Mouse (Mus musculus) midbrain, embryonic 13.5 days (tissue): Measurements from ENCODE around the gene Sit1. TPM values are rescaled to one million over a fixed set of nuclear protein-coding genes. Genes with fewer than 3 reads are reported as not detected.

Experiments
- ATAC-seq: fragments of 200-750 bp; cut with Nextera tagmentation; 2 replicates; pipeline ENCODE4 v1.8.0; 2017; ENCODE audit warnings: mild to moderate bottlenecking, moderate TSS enrichment, moderate library complexity
- H3K27ac ChIP-seq: fragments of 300-500 bp; sonication (generic); 2 replicates; pipeline ENCODE4 v1.5.1; 2015; ENCODE audit warnings: inconsistent platforms, mild to moderate bottlenecking, moderate library complexity
- H3K27me3 ChIP-seq: fragments of 300-500 bp; sonication (generic); 2 replicates; pipeline ENCODE4 v1.6.1; 2015; ENCODE audit warnings: mild to moderate bottlenecking, inconsistent platforms
- H3K36me3 ChIP-seq: fragments of 300-500 bp; sonication (generic); 2 replicates; pipeline ENCODE4 v1.6.1; 2015; ENCODE audit warnings: mild to moderate bottlenecking, inconsistent platforms
- H3K4me1 ChIP-seq: fragments of 300-500 bp; sonication (generic); replicated peaks from 2 replicates; pipeline ENCODE4 v1.6.1; 2015; ENCODE audit warnings: inconsistent platforms
- H3K4me2 ChIP-seq: fragments of 300-500 bp; sonication (generic); replicated peaks from 2 replicates; pipeline ENCODE4 v1.6.1; 2015; ENCODE audit warnings: moderate library complexity, mild to moderate bottlenecking, inconsistent platforms
- H3K4me3 ChIP-seq: fragments of 300-500 bp; sonication (generic); replicated peaks from 2 replicates; pipeline ENCODE4 v1.5.1; 2015; ENCODE audit warnings: mild to moderate bottlenecking, inconsistent platforms
- H3K9ac ChIP-seq: fragments of 300-500 bp; sonication (generic); replicated peaks from 2 replicates; pipeline ENCODE4 v1.6.1; 2015; ENCODE audit warnings: mild to moderate bottlenecking, inconsistent platforms
- H3K9me3 ChIP-seq: fragments of 300-500 bp; sonication (generic); 2 replicates; pipeline ENCODE4 v1.6.1; 2016; ENCODE audit warnings: mild to moderate bottlenecking, inconsistent platforms
- WGBS: fragments of 180-500 bp; shearing (Covaris S2); methylation state at CpG from one replicate; pipeline ENCODE4 v1.1.7; 2015; 5-methylcytosine and 5-hydroxymethylcytosine counted together
- polyA plus RNA-seq: library from polyadenylated mRNA; unstranded; fragments of >200 nt; fragmentation: Nextera tagmentation; extraction: Ambion mirVana; gene quantifications from 2 replicates; pipeline ENCODE4 v1.2.1, GENCODE M21; 2015

Sit1 gene
- polyA plus RNA-seq, 1 experiment from 2014 or later, result not detected

DNA sequence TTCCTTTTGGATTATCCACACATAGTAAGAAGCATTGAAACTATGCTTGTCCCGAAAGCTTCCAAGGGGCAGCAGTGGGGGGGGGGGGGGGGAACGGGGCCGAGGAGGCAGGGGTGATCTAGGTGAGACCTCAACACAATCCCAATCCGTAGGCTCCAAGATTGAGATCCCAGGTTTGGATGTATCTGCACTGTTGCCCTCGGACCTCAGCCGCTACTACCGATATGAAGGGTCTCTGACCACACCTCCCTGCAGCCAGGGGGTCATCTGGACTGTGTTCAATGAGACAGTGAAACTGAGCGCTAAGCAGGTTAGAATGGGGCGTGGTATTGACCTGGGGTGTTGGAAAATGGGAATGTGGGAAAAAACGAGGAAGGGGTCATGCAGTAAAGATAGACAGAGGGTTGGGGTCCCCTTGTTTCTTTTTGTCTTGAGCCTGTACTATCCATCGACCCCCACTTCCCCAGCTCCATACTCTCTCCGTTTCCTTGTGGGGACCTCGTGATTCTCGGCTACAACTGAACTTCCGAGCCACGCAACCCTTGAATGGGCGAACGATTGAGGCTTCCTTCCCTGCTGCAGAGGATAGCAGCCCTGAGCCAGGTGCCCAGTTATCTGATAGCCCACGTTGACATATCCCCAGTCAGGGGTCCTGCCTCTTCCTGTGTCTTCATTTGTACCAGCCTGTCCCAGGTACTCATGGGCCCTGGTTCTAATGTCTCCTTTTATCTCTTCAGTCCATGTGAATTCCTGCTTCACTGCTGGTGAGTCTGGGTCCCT, 28.3 kb upstream of the Sit1 start:
- no peak overlapping the region for H3K4me2 ChIP-seq
- 82% methylated on average over 19 of the region's 19 CpGs for WGBS
- ATAC-seq, result no peak
- peaks cover 16% of the 10 kb centered on the region for H3K4me1 ChIP-seq
- no peaks in the 10 kb centered on the region for H3K9me3 ChIP-seq
- no peak overlapping the region for H3K9ac ChIP-seq
- no peak overlapping the region for H3K27ac ChIP-seq
- peaks cover 26% of the 10 kb centered on the region for H3K27me3 ChIP-seq
- H3K36me3 ChIP-seq, result no peaks in the 10 kb centered on the region
- H3K4me3 ChIP-seq, result no peak overlapping the region

GRCm38 (mm10) chr4:43509109-43509508, 25.6 kb upstream of the Sit1 start:
- peak overlapping the region; percentile 52 for H3K4me2 ChIP-seq
- no peak overlapping the region; the same call in 1 of the 2 replicates for H3K4me3 ChIP-seq
- H3K4me1 ChIP-seq, result peaks cover 16% of the 10 kb centered on the region
- no peak overlapping the region for H3K27ac ChIP-seq
- peaks cover 30% of the 10 kb centered on the region for H3K27me3 ChIP-seq
- 30% methylated on average over 9 of the region's 9 CpGs for WGBS
- H3K36me3 ChIP-seq, result no peaks in the 10 kb centered on the region
- no peak overlapping the region for H3K9ac ChIP-seq
- no peaks in the 10 kb centered on the region for H3K9me3 ChIP-seq
- no peak for ATAC-seq

- Histone ChIP-seq H3K4me2 (peak overlapping the region; percentile 52), H3K27me3 (peaks cover 30% of the 10 kb centered on the region), H3K9me3 (no peaks in the 10 kb centered on the region), H3K4me1 (peaks cover 16% of the 10 kb centered on the region), H3K4me3 (peak overlapping the region; percentile 29), H3K9ac (no peak overlapping the region), H3K36me3 (no peaks in the 10 kb centered on the region), H3K27ac (no peak overlapping the region)
- ATAC-seq, result peak; percentile 58
- 7% methylated on average over 13 of the region's 13 CpGs for WGBS
Measured at GRCm38 (mm10) chr4:43508666-43508997, 25.1 kb upstream of the Sit1 start.

- no peak overlapping the region for H3K27ac ChIP-seq
- 14% methylated on average over 22 of the region's 22 CpGs for WGBS
- H3K27me3 ChIP-seq, result peaks cover 30% of the 10 kb centered on the region
- peak; percentile 60; the same call in 1 of the 2 replicates for ATAC-seq
- H3K9me3 ChIP-seq, result no peaks in the 10 kb centered on the region
- peak overlapping the region; percentile 52 for H3K4me2 ChIP-seq
- no peaks in the 10 kb centered on the region for H3K36me3 ChIP-seq
- no peak overlapping the region for H3K9ac ChIP-seq
- H3K4me3 ChIP-seq, result peak overlapping the region; percentile 29
- H3K4me1 ChIP-seq, result peaks cover 16% of the 10 kb centered on the region
Measured at GRCm38 (mm10) chr4:43507938-43508665, 24.6 kb upstream of the Sit1 start.

DNA sequence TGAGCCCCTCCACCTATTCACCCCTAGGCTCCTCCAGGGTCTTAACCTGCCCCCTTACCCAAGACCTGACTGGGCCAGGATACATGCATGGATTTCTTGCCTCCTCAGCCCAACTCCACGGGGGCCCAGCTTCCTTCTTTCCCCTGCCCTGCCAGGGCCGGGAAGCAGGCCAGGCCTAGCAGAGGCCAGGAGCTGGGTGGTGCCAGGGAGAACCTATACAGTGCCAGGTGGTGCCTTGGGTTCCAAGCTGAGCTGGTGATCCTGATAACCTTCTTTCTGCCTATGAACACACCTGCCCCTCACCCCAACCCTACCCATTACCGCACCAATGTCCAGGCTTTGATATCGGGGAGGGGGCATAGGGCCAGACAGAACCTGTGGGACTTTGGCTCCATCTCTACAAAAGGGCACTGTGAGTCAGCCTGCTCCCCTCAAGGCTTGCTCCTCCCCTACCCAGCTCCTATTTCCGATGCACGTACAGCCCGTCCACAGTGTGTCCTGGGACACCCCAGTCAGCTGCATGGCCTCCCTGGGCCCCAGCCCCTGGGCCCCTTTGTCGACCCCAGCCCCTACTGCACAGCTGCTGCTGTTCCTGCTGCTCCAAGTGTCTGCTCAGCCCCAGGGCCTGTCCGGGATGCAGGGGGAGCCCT, 23.1 kb upstream of the Sit1 start, which contains the start of gene Car9:
Car9 (plus strand) TSS at position 431 of the 650 bp plus-strand sequence.
- H3K36me3 ChIP-seq, result no peaks in the 10 kb centered on the region
- peaks cover 30% of the 10 kb centered on the region for H3K27me3 ChIP-seq
- H3K4me1 ChIP-seq, result peaks cover 16% of the 10 kb centered on the region
- peak; percentile 37; the same call in 1 of the 2 replicates for ATAC-seq
- WGBS, result 56% methylated on average over 9 of the region's 9 CpGs
- H3K27ac ChIP-seq, result no peak within 1 kb of the TSS
- no peaks in the 10 kb centered on the region for H3K9me3 ChIP-seq
- peak within 1 kb of the TSS; percentile 52; the same call in 1 of the 2 replicates for H3K4me2 ChIP-seq
- no peak within 1 kb of the TSS for H3K9ac ChIP-seq
- no peak within 1 kb of the TSS for H3K4me3 ChIP-seq

GRCm38 (mm10) chr4:43506074-43506473, 22.5 kb upstream of the Sit1 start:
- Histone ChIP-seq H3K27ac (no peak overlapping the region), H3K4me1 (peaks cover 16% of the 10 kb centered on the region), H3K4me3 (no peak overlapping the region), H3K36me3 (no peaks in the 10 kb centered on the region), H3K4me2 (no peak overlapping the region), H3K9me3 (no peaks in the 10 kb centered on the region), H3K27me3 (peaks cover 35% of the 10 kb centered on the region), H3K9ac (no peak overlapping the region)
- WGBS, result 67% methylated on average over 8 of the region's 8 CpGs
- no peak for ATAC-seq

DNA sequence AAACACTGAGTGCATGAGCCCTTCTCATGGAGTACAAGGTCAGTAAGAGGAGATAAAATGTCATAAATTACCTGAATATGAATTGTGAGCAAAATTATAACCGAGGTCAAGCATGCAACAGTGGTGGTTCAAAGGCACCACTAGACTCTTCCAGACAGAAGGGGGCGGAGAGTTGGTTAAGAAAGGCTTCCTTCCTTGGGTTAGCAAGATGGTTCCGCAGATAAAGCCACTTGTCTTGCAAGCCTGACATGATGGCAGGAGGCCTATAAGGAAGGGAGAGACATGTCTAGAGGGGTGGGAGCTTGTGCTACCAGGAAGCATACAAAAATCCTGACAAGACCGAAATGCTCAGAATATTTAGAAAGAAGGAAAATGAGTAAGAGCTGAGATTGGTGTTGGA, 20.7 kb upstream of the Sit1 start:
- peaks cover 33% of the 10 kb centered on the region for H3K27me3 ChIP-seq

GRCm38 (mm10) chr4:43503506-43503905, 20.0 kb upstream of the Sit1 start:
- Histone ChIP-seq H3K4me1 (peaks cover 20% of the 10 kb centered on the region), H3K27me3 (peaks cover 25% of the 10 kb centered on the region), H3K27ac (no peak overlapping the region), H3K9ac (no peak overlapping the region), H3K4me2 (no peak overlapping the region), H3K36me3 (no peaks in the 10 kb centered on the region), H3K9me3 (no peaks in the 10 kb centered on the region), H3K4me3 (no peak overlapping the region)
- no peak for ATAC-seq
- 84% methylated on average over 6 of the region's 6 CpGs for WGBS

More for the DNA sequence above, 20.7 kb upstream of the Sit1 start:
- Histone ChIP-seq H3K27ac (no peak overlapping the region), H3K4me2 (no peak overlapping the region), H3K9ac (no peak overlapping the region), H3K4me1 (peaks cover 20% of the 10 kb centered on the region), H3K36me3 (no peaks in the 10 kb centered on the region), H3K9me3 (no peaks in the 10 kb centered on the region), H3K4me3 (no peak overlapping the region)
- WGBS, result 79% methylated on average over 4 of the region's 4 CpGs
- ATAC-seq, result no peak

- 75% methylated on average over 2 of the region's 2 CpGs for WGBS
- H3K9ac ChIP-seq, result no peak overlapping the region
- peaks cover 20% of the 10 kb centered on the region for H3K4me1 ChIP-seq
- ATAC-seq, result no peak
- no peaks in the 10 kb centered on the region for H3K9me3 ChIP-seq
- H3K27ac ChIP-seq, result no peak overlapping the region
- no peak overlapping the region for H3K4me3 ChIP-seq
- no peaks in the 10 kb centered on the region for H3K36me3 ChIP-seq
- H3K27me3 ChIP-seq, result peaks cover 21% of the 10 kb centered on the region
- H3K4me2 ChIP-seq, result no peak overlapping the region
Measured at GRCm38 (mm10) chr4:43503041-43503440, 19.5 kb upstream of the Sit1 start.

DNA sequence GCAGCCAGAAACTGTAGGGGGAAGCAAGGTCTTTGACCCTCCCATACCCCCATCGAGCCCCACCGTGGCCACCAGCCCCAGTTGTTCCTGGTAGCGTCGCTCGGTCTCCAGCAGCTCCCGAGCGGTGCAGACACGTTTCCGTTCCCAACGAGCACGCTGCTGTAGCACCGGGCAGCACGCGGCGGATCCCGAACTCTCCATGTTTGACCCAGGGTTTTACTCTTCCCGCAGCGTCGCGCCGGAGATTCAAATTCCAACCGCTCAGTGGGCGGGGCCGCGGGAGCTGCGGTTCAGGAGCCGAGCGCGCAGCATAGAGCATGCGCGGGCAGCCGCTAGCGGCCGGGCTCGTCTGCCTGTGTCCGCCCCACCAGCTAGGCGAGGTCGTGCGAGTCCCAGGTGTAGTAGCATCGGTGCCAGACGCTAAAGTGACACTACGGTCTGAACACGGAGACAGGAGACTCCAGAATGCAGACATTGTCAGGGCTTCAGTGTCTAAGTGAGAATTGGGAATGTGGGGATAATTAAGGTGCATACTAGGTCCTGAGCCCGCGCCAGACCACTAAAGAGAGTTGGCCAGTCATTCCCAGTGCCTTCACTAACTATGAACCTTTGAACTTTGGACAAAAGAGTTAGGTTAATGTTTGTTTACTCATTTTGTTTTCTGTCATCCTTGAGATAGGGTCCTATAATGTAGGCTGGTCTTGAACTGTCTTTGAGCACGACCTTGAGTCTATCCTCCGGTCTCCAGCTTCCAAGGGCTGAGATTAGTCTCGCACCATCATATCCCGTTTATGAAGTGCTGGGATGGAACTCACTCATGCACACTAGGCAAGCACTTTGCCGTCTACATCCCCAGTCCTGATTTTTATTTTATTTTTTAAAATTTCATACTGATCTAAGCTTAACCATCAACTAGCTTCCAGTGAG, 16.1 kb upstream of the Sit1 start, which contains the start of gene Arhgef39:
Arhgef39 (minus strand) TSS at position 289 of the 927 bp plus-strand sequence.
- Histone ChIP-seq H3K4me1 (peaks cover 41% of the 10 kb centered on the region), H3K27ac (no peak within 1 kb of the TSS), H3K4me2 (peak within 1 kb of the TSS; percentile 78), H3K4me3 (peak within 1 kb of the TSS; percentile 53), H3K9me3 (no peaks in the 10 kb centered on the region), H3K9ac (peak within 1 kb of the TSS; percentile 61), H3K36me3 (0 out of 2 replicates have a peak, but pooled peaks cover 9% of the 10 kb centered on the region), H3K27me3 (0 out of 2 replicates have a peak, but pooled peaks cover 5% of the 10 kb centered on the region)
- WGBS, result 7% methylated on average over 50 of the region's 50 CpGs
- ATAC-seq, result peak; percentile 90

GRCm38 (mm10) chr4:43498983-43499382, 15.4 kb upstream of the Sit1 start:
- 17% methylated on average over 8 of the region's 8 CpGs for WGBS
- no peaks in the 10 kb centered on the region for H3K9me3 ChIP-seq
- ATAC-seq, result 0 out of 2 replicates have a peak, but pooled peaks have one; percentile 12
- no peak overlapping the region for H3K27ac ChIP-seq
- H3K4me3 ChIP-seq, result peak overlapping the region; percentile 53
- 0 out of 2 replicates have a peak, but pooled peaks cover 9% of the 10 kb centered on the region for H3K36me3 ChIP-seq
- H3K4me2 ChIP-seq, result peak overlapping the region; percentile 78
- 0 out of 2 replicates have a peak, but pooled peaks cover 5% of the 10 kb centered on the region for H3K27me3 ChIP-seq
- peak overlapping the region; percentile 61 for H3K9ac ChIP-seq
- H3K4me1 ChIP-seq, result peaks cover 48% of the 10 kb centered on the region
